Mouse (Mus musculus) lung, adult 18-20 months (tissue): ENCODE results near the gene Wars2.

Experiments used
- DNase-seq, 2 experiments: peaks; one replicate each; pipeline ENCODE4 v3.0.0; 2022; ENCODE audit warnings: mixed read lengths in 2 of 2

The Wars2 gene

GRCm38 (mm10) chr3:99193576-99193975, 52.7 kb downstream of the Wars2 start:
- DNase-seq: no peak

DNA sequence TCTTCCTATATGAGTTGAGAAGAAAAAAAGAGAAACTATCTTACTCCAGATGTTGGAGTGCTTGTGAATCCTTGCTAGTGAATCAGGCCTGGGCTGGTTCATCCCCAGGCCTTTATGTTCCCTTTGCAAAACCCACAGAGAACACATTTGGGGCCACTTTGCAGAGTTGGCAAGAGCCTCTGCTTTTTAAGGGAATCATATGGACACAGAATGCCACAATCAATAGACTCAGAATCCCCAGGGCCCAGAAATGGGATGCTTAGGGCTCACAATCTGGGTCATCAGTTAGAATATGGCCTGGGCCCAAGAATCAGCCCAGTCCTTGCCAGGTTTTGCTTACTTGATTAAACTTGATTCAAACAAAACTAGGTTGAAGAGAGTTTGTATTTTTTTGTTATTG, 62.5 kb downstream of the Wars2 start:
- no peak for DNase-seq

DNA sequence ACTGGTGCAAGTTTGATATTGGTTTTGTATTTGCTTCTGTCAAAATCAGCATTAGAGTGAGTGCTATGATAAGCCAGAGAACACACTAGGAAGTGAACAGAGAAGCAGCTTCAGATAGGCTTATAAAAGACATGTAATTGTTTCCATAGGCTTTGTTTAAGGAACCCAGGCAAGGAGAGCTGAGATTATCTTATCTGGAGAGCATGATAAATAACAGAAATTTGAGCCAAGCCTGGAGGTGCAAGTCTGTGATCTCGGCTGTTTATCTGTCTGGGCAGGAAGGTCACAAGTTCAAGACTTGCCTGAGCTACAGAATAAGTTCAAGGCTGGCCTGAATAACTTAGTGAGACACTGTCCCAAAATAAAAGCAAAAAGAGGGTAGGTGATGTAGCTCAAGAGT, 67.5 kb downstream of the Wars2 start:
- no peak for DNase-seq

GRCm38 (mm10) chr3:99211105-99211698, 70.3 kb downstream of the Wars2 start:
- DNase-seq: no peak

DNA sequence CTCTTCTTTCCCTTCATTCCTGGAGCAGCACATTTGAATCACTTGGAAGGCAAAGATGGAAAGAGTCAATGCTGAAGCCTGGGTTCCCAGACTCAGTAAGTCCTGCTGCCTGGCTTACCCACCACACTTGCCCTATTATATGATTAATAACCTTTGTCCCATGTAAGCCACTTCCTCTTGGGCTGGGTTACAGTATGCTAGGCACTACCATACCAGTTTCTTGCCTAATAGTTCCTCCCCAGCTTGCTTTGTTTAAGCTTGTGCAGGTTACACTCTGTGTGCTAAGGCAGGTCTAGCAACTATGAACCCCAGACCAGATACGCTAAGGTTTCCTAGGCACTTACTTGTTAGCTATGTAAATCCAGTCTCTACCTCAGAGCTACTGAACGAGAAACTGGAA, 86.9 kb downstream of the Wars2 start:
- DNase-seq: no peak

DNA sequence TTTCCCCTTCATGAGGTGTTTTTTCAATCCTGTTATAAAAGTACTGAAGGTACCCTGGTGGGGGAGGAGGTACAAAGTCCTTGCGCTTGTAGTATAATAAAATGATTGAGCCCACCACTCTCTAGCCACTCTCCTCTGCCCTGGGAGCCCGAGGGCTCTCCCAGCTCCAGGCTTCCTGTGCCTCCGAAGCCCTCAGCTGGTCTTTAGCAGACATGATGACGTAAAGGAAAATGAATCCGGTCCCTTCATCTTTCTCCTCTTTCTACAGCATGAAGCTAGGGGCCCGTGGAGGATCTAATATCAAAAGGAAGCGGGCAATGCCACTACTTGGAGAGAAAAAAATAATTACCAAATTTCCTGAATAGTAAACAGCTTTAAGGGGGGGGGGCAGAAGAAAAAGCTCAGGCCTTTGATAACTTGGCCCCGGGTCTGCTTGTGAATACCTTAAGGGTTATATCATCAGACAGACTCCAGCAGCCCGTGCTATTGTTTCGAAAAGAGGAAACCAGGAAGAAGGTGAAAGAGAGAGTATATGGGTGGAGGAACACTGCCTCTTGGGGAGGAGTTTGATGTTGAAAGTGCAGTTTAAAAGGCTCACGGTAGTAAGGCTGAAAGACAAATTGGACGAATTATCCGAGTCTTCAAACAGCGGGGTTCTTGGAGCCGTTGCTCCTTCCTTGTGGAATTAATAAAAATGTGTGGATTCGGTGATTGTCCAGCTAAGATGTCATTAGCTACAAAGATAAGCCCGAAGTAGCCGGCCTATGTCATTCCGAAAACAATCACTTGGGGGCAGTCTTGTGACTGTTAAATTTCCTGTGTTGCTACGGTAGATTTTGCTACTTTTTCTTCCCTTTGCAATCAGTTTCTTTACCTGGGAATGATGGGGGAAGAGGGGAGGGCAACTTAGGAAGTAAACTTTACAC, 92.8 kb downstream of the Wars2 start:
- peak; percentile 26 to 44 for DNase-seq

DNA sequence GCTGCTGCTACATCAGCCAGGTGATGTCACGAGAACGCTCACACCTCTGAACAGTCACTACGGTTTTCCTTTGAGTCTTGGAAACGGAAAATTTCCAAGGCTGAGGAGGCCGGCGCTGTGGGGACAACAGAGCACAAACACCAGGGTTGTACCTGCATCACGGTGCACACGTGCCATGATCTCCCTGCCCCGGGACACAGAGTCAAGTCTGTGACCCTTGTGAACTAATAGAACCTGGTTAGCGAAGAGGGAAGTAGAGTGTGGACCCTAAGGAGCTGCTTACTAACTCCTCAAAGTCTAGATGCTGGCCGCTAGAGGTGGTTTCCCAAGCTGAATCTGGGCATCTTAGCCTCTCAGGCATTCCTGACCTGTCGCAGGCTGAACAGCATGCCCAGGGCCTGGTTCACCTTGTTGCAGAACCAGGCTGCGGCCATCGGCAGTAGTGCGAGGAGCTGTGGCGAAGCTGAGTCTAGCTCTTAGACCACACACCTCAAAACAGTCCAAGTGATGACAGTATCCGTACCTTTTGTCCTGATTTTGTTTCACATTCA, 93.5 kb downstream of the Wars2 start:
- DNase-seq: no peak

- DNase-seq: no peak
These were observed 94.4 kb downstream of the Wars2 start for GRCm38 (mm10) chr3:99235116-99235803.

- no peak for DNase-seq
These were observed 95.2 kb downstream of the Wars2 start for GRCm38 (mm10) chr3:99235804-99236755.

GRCm38 (mm10) chr3:99238691-99239090, 97.8 kb downstream of the Wars2 start:
- DNase-seq: no peak

GRCm38 (mm10) chr3:99239301-99240045, 98.6 kb downstream of the Wars2 start:
- DNase-seq: no peak

DNA sequence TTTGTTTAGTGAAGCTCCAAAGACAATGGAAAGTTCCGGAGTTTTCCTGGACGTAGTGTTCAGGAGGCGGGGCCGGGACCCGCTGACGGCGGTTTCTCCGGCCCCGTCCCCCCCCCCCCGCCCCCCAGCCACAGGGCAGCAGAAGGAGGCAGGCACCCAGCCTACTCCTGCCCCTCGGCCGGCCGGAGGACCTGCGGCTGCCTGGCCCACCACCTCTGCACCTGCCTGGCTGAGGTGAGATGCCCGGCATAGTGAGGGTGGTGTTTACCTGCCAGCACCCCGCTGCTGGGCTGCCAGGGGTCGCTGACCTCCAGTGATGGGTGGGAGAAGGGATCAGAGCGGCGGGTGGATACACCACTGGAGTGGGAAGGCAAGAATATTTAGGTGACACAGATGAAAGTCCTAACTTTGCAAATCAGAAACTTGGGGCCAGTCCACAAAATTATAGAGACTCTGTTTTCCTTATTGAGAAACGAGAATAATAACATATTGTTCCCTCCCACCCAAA, 99.4 kb downstream of the Wars2 start, which contains the start of gene Tbx15:
Tbx15 (plus strand) TSS at position 169 of the 508 bp plus-strand sequence.
- DNase-seq: no peak

GRCm38 (mm10) chr3:99240811-99241738, 100.2 kb downstream of the Wars2 start:
- DNase-seq: no peak

- DNase-seq: no peak
These were observed 101.6 kb downstream of the Wars2 start for GRCm38 (mm10) chr3:99242481-99242880.

DNA sequence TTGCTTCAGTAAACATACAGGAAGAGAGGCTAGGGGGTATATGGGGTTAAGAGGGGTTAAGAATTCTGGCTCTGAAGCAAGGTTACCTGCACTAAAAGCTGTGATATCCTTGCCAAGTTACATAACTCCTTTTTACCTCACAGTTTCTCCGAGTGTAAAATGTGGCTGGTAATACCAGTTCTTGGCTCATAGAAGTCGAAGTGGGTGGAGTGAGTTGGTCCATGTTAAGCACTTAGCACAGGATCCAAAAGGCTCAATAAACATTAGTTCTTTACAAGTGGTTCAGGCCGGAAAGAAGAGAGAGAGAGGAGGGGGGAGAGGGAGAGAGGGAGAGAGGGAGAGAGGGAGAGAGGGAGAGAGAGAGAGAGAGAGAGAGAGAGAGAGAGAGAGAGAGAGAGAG, 104.5 kb downstream of the Wars2 start:
- peak in 1 of 2 experiments; percentile 31 for DNase-seq

DNA sequence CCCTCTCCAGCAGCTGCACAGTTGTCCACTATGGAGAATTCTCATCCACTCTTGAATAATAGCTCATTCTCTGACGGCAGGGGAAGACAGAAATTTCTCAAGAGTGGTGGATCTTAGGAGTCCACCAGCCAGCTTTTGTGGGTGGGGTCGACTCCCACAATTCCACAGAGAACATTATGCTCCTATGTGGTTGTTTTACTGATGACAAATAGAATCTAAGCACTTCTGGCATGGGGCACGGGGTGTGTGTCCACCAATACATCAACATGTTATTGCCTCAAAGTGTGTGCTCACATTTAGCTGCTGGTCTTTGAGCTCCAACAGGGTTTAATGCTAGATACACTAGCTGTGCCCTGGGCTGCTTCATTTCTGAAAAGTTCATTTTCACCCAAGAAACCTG, 105.8 kb downstream of the Wars2 start:
- no peak for DNase-seq

DNA sequence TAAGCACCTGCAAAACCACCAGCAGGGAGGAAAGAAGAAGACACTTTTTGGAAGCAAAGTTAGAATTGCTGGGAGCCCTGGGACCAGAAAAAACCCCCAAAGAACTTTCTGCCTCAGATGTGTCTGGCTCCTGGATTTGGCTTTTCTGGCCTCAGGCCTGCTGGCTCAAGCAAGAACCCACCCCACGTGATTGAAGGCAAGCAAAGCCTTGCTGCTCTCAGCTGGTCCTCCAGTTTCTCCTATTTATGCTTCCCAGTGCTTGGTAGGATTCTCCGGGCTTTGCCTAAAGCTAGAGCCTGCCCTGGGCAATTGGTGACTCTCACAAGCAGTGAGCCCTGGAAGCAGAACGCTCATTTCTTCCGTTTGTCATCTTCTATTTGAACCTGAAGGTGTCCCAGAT, 106.7 kb downstream of the Wars2 start:
- no peak for DNase-seq

DNA sequence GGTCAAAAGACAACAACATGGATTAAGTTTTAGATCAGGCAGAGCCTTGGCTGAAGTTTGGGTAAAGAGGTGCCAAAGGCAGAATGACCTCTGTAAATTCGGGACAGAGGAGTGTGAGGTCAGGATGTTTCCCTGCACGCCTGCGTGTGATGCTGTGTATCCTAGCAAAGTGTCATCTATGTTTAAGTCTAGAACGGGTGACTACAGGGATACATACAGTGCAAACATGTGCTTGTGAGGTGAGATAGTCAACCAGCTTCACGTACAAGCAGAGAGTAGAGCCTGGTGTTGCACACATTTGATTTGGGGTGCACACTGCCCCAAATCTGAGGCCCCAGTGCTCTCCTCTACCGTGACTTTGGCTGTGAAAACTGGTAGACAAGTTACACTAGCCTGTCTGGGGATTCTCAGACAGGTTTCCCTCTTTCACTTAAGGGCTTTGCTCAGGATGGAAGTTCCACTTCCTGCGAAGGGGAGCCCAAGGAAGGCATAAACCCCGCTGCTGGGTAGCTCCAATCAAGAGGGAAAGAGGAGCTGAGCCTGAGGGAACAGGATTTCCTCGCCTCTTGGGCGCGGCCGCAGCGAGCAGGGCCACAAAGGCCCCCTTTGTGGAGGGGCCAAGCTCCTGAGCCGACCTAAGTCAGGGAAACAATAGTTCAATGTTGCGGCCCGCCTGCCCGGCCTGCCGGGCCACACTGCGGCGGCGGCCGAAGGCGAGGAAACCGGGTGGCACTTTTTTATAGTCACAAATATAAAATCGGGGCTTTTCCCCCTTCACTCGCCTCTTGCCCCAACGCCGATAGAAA, 107.3 kb downstream of the Wars2 start:
- no peak for DNase-seq
